Mouse (Mus musculus) spleen, adult 2 months (tissue): ENCODE results near the gene Tfcp2. TPM values are rescaled to one million over a fixed set of nuclear protein-coding genes. Genes with fewer than 3 reads are reported as not detected.

Experiments
- DNase-seq, 2 experiments: peaks; one replicate each; pipeline versions ENCODE4 v3.0.0 to v3.0.0-alpha.2; 2012 to 2021; ENCODE audit warnings: low spot score in 2 of 2, low read depth in 1 of 2
- H3K27ac ChIP-seq: fragments of 200-500 bp; 2 replicates; pipeline ENCODE4 v1.5.1; 2012; ENCODE audit warnings: low read length, inconsistent platforms; ENCODE audit not compliant: insufficient read depth
- H3K27me3 ChIP-seq: fragments of 200-500 bp; 2 replicates; pipeline ENCODE4 v1.6.1; 2012; ENCODE audit warnings: mild to moderate bottlenecking, moderate library complexity, low read length, inconsistent platforms; ENCODE audit not compliant: control insufficient read depth, insufficient read depth
- H3K36me3 ChIP-seq: fragments of 200-500 bp; 2 replicates; pipeline ENCODE4 v1.6.1; 2012; ENCODE audit warnings: mild to moderate bottlenecking, low read length, inconsistent platforms; ENCODE audit not compliant: control insufficient read depth, insufficient read depth
- H3K4me1 ChIP-seq: fragments of 200-500 bp; 2 replicates; pipeline ENCODE4 v1.6.1; 2011; ENCODE audit warnings: inconsistent platforms; ENCODE audit not compliant: control insufficient read depth, insufficient read depth, insufficient read length
- H3K4me3 ChIP-seq: fragments of 200-500 bp; 2 replicates; pipeline ENCODE4 v1.5.1; 2011; ENCODE audit warnings: mild to moderate bottlenecking, inconsistent platforms; ENCODE audit not compliant: insufficient read depth, insufficient read length; ENCODE audit errors: extremely low read depth
- CTCF ChIP-seq: fragments of 200-500 bp; IDR thresholded peaks from 2 replicates; pipeline ENCODE4 v1.5.1; 2011; ENCODE audit warnings: mild to moderate bottlenecking, inconsistent platforms; ENCODE audit not compliant: insufficient read depth, insufficient read length, insufficient replicate concordance; ENCODE audit errors: extremely low read depth
- POLR2A ChIP-seq: fragments of 200-500 bp; IDR thresholded peaks from 2 replicates; pipeline ENCODE4 v1.6.1; 2011; ENCODE audit warnings: low read depth, low read length, inconsistent platforms
- WGBS: fragments of 180-500 bp; shearing (Covaris S2); methylation state at CpG from one replicate; pipeline ENCODE4 v1.1.7; 2018; 5-methylcytosine and 5-hydroxymethylcytosine counted together
- polyA plus RNA-seq: library from polyadenylated mRNA; depleted of rRNA; stranded (reverse); fragments of >200 nt; gene quantifications from 2 replicates; pipeline ENCODE4 v1.2.3, GENCODE M21; 2012

The Tfcp2 gene
- polyA plus RNA-seq, 1 experiment: 3.8 TPM

DNA sequence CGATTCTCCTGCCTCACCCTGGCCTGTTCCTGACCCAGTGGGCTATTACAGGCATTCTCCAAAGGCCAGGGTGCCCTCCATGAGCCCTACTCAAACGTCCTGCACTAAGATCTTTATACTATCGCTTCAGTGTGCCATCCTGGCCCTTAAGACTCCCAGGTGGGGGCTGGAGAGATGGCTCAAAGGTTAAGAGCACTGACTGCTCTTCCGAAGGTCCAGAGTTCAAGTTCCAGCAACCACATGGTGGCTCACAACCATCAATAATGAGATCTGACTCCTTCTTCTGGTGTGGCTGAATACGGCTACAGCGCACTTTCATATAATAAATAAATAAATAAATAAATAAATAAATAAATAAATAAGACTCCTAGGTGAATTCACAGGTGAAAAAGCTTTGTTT, 41.0 kb upstream of the Tfcp2 start:
- no peak for DNase-seq
- TF ChIP-seq POLR2A (no peak), CTCF (no peak)
- H3K27ac ChIP-seq: no peak overlapping the region
- H3K4me1 ChIP-seq: no peaks in the 10 kb centered on the region
- no peak overlapping the region for H3K4me3 ChIP-seq
- H3K27me3 ChIP-seq: no peaks in the 10 kb centered on the region
- no peaks in the 10 kb centered on the region for H3K36me3 ChIP-seq
- 82% methylated on average over 6 of the region's 6 CpGs for WGBS

DNA sequence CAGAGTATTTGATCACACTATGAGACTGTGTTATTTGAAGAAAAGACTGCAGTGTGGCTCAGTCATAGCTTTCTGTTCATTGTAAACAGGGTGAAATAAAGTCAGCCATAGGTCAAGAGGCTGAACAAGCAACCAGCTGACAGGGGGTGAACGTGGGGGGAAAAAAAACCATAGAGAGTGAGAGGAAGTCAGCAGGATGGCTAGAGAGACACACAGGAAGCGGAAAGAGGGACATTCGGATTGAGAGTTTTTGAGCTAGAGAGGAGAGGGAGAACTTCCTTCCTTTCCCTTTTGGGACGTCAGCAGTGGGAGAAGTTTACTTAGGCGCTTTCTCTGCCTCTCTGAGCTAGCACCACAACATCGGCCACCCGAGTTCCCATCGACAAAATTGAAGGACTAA, 38.6 kb upstream of the Tfcp2 start:
- WGBS: 51% methylated on average over 8 of the region's 8 CpGs
- no peaks in the 10 kb centered on the region for H3K27me3 ChIP-seq

DNA sequence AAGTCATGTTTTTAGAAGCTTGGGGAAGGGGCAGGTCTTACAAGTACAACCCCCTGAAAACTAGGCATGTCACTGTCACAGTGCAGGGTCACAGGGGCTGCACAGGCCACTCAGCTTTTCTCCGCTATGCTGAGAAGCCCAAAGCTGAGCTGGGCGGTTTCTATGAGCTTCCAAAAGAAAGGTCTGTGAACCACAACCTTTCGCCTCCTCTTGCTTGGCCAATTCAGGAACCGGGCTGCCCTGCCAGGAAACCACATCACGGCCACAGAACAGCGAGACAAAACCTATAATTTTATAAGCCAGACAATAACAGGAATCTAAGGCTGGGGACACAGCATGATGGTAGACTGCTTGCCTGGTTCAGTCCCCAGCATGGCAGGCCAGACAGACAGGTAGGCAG, 36.5 kb upstream of the Tfcp2 start:
- Histone ChIP-seq H3K27me3 (no peaks in the 10 kb centered on the region), H3K4me1 (no peaks in the 10 kb centered on the region), H3K4me3 (no peak overlapping the region), H3K27ac (no peak overlapping the region), H3K36me3 (peaks cover 15% of the 10 kb centered on the region)
- DNase-seq: no peak
- no peak for TF ChIP-seq CTCF
- no peak for TF ChIP-seq POLR2A
- 28% methylated on average over 6 of the region's 6 CpGs for WGBS

More for the DNA sequence above, 38.6 kb upstream of the Tfcp2 start:
- Histone ChIP-seq H3K36me3 (peaks cover 15% of the 10 kb centered on the region), H3K27ac (no peak overlapping the region), H3K4me3 (no peak overlapping the region), H3K4me1 (no peaks in the 10 kb centered on the region)
- TF ChIP-seq CTCF: no peak
- no peak for TF ChIP-seq POLR2A
- no peak for DNase-seq

DNA sequence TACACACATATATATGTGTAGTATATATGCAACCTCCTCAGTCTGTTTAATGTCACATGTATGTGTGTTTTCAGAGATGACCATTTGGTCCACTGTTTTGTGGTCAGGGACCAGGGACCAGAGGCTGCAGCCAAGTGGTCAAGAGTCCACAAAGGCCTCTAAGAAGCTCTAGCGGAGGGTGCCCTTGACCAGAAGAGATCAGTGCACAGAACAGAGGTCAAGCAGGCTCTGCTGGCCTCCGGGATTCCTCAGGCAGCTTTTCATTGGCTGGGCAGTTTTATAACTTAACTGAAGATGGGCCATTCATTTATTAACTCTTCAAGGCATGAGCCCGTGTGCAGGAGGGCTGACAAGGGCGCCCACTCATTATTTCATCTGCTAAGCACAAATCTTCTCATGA, 35.4 kb upstream of the Tfcp2 start:
- no peak for DNase-seq
- 93% methylated on average over 4 of the region's 4 CpGs for WGBS
- TF ChIP-seq CTCF (no peak), POLR2A (no peak)
- Histone ChIP-seq H3K36me3 (peaks cover 15% of the 10 kb centered on the region), H3K27ac (no peak overlapping the region), H3K4me3 (no peak overlapping the region), H3K27me3 (no peaks in the 10 kb centered on the region), H3K4me1 (no peaks in the 10 kb centered on the region)

DNA sequence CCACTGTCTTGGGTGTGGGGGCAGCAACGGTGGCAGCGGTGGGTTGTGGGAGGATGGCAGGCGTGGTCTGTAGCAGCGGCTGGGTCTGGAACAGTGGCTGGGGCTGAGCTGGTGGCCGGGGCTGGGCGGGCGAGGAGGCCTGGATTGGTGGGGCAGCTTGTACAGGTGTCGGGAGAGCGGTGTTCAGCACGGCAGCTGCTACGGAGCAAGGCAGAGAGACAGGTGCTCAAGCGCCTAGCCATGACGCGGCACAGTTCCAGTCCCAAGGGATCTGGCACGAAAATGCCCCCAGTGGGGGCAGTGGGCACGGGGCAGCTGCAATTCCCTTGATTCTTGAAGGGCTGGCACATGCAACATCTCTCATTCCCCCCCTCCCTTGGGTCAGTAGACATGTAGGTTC, 34.1 kb upstream of the Tfcp2 start:
- no peaks in the 10 kb centered on the region for H3K4me1 ChIP-seq
- no peak overlapping the region for H3K4me3 ChIP-seq
- WGBS: 92% methylated on average over 16 of the region's 16 CpGs
- H3K36me3 ChIP-seq: peaks cover 15% of the 10 kb centered on the region
- no peak overlapping the region for H3K27ac ChIP-seq
- DNase-seq: no peak
- TF ChIP-seq CTCF (no peak), POLR2A (no peak)
- H3K27me3 ChIP-seq: no peaks in the 10 kb centered on the region

DNA sequence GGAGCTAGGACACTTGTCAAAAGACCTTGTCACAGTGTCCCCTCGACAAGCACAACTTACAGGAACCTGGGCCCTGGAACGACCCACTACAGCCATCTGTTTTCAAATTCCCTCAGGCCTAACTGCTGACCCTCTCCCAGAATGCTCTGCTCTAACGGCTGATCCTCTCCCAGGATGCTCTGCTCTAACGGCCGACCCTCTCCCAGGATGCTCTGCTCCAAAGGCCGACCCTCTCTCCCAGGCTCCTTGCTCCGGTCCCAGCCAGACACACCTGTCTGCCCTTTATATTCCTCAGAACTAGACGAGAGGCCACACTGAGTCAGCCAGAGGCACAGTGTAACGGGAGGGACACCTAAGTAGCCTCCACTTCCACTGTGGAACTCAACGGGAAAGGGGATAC, 28.3 kb upstream of the Tfcp2 start:
- H3K4me3 ChIP-seq: no peak overlapping the region
- no peaks in the 10 kb centered on the region for H3K27me3 ChIP-seq
- no peak for DNase-seq
- no peaks in the 10 kb centered on the region for H3K4me1 ChIP-seq
- H3K27ac ChIP-seq: no peak overlapping the region
- peaks cover 4% of the 10 kb centered on the region; the same call in 1 of the 2 replicates for H3K36me3 ChIP-seq
- TF ChIP-seq POLR2A (no peak), CTCF (no peak)
- 90% methylated on average over 10 of the region's 10 CpGs for WGBS

DNA sequence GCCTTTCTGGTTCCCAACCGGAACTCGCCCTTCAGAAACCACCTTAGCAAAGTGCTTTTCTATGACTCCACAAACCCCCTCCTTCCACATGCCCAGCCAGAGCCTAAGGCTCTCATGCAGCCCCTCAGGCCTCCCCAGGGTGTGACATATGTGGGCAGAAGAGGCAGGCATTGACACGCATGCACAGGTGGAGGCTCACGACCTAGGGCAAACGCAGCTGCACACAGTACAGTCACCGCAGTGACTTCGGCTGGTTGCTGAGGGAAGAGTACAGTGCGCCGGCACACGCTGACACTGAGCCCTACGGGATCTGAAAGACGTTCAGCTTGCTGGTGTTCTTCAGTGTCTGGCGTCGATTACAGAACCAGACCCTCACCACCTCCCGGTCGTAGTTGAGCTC, 26.2 kb upstream of the Tfcp2 start:
- H3K4me1 ChIP-seq: no peaks in the 10 kb centered on the region
- 84% methylated on average over 16 of the region's 16 CpGs for WGBS
- no peak overlapping the region for H3K27ac ChIP-seq
- peaks cover 4% of the 10 kb centered on the region; the same call in 1 of the 2 replicates for H3K36me3 ChIP-seq
- DNase-seq: no peak
- no peak for TF ChIP-seq POLR2A
- no peak overlapping the region for H3K4me3 ChIP-seq
- H3K27me3 ChIP-seq: no peaks in the 10 kb centered on the region

DNA sequence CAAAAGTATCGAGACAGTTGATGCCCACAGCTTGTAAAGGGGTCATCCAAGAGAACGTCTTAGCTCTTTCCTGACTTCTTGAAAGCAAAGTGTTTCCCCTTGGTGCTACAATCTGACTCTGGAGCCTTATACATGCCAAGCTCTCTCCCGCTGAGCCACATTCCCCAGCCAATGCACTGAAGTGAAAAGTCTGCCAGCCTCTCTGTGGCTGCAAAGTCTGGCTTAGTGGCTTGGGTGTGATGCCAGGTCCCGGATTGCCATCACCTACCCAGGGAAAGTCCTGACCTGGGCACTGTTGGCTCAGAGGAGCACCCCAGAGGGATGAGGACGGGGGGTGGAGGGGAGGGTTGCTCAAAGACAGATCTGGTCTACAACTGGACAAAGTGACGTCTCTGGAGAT, 25.0 kb upstream of the Tfcp2 start:
- no peaks in the 10 kb centered on the region for H3K4me1 ChIP-seq
- DNase-seq: no peak
- H3K4me3 ChIP-seq: no peak overlapping the region
- TF ChIP-seq POLR2A (no peak), CTCF (no peak)
- peaks cover 4% of the 10 kb centered on the region; the same call in 1 of the 2 replicates for H3K36me3 ChIP-seq
- 87% methylated on average over 6 of the region's 6 CpGs for WGBS
- H3K27ac ChIP-seq: no peak overlapping the region
- H3K27me3 ChIP-seq: no peaks in the 10 kb centered on the region
